Mouse (Mus musculus): ENCODE data around the gene Col19a1. TPM values are rescaled to one million over a fixed set of nuclear protein-coding genes. Genes with fewer than 3 reads are reported as not detected.

Col19a1 gene
- polyA plus RNA-seq, 1 experiment from 2014 or later, result 0.68 TPM

DNA sequence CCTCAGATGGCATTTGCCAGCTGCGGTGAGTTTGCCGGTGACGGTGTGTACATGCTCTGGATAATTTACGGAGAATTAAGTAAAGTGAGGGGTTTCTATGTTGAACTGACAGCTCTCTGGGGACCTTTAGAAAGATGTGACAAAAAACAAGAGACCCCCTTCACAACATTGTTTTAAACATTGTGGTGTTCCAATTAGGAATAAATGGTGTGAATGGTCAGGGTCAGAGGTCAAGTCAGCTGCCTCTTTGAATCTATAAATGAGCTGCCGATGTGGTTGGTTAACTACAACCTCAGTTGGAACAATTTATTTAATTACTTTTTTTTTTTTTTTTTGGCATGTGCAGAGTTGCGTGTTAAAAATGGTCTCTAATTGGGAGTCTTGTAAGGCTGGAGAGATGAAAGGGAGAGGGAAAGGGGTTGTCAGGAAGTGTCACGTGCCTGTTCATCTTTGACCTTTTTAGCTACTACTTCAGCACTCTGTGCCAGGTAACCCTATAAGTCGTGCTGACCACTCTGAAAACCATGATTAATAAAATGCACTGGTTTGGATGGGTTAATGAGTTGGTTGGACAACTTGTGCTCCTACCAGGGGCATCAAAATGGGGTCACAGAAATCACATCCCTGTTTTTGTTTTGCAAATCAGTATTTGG lies 347.1 kb downstream of the Col19a1 start:
- H3K9me3 ChIP-seq, result no peaks in the 10 kb centered on the region
- no peak; the same call in 1 of the 2 replicates for ATAC-seq (ENCODE audit: low FRiP score, low read depth)
- H3K4me3 ChIP-seq, result no peak overlapping the region
- whole genome bisulfite sequencing, result 33% methylated on average over 8 of the region's 8 CpGs
- H3K9ac ChIP-seq (replicated peaks), result no peak overlapping the region
- no peak overlapping the region for H3K4me2 ChIP-seq (replicated peaks)
- peaks cover 8% of the 10 kb centered on the region; the same call in 1 of the 2 replicates for H3K4me1 ChIP-seq
- no peak overlapping the region for H3K27ac ChIP-seq (replicated peaks)
- H3K27me3 ChIP-seq, result no peaks in the 10 kb centered on the region
- H3K36me3 ChIP-seq, result no peaks in the 10 kb centered on the region

DNA sequence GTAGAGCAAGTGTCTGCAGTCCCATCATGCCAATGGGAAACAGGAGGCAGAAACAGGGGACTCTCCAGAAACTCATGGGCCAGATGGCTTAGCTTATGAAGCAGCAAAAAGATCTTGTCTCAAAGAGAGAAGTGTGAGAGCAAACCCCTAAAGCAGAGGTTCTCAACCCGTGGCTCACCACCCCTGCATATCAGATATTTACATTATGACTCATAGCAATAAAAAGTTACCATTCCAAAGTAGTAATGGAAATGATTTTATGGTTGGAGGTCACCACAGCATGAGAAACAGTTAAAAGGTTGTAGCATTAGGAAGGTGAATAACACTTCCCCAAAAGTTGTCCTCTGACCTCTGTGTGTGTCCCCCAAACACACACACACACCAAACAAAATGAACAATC lies 350.9 kb downstream of the Col19a1 start:
- Histone ChIP-seq H3K4me2 (replicated peaks) (no peak overlapping the region), H3K27me3 (no peaks in the 10 kb centered on the region), H3K4me1 (peaks cover 11% of the 10 kb centered on the region; the same call in 1 of the 2 replicates), H3K36me3 (no peaks in the 10 kb centered on the region), H3K4me3 (no peak overlapping the region), H3K27ac (replicated peaks) (no peak overlapping the region), H3K9ac (replicated peaks) (no peak overlapping the region), H3K9me3 (no peaks in the 10 kb centered on the region)
- ATAC-seq (ENCODE audit: low FRiP score, low read depth), result no peak
- WGBS, result 71% methylated on average over 1 of the region's 1 CpGs

DNA sequence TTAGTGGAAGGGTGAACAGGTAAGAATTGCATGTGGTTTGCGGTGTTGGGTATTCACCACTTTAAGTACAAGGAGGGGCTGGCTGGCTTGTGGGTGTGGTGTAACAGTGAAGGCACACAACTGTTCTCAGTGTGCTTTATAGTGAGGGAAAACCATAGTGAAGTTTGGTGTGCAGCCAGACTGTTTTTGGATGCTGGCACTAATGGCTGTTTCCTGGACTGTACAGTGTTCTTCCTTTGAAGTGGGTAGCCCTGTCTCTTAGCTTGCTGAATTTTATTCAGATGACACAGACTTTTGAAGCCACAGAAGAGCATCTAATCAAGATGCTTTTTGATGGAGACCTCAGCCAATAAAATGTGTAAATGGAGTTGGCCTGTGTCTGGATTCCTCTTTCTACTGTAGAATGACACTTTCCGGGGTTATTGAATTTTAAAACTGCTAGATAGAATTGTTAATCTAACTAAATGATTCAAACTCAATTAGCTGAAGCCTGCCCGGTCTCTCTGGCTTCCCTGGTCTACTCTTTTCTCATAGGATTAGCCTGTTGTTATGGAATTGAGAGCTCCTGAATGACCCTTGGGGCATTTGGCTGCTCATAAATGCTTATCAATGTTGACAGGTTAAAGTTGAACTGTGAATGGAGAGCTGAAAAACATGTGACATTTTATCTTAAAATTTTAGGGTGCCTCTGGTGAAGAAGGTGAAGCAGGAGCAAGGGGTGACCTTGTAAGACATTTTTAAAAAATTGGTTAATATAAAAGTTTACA lies 355.6 kb downstream of the Col19a1 start:
- Histone ChIP-seq H3K36me3 (no peaks in the 10 kb centered on the region), H3K9ac (replicated peaks) (no peak overlapping the region), H3K4me2 (replicated peaks) (no peak overlapping the region), H3K27ac (replicated peaks) (no peak overlapping the region), H3K9me3 (no peaks in the 10 kb centered on the region), H3K27me3 (no peaks in the 10 kb centered on the region), H3K4me3 (no peak overlapping the region), H3K4me1 (peaks cover 9% of the 10 kb centered on the region; the same call in 1 of the 2 replicates)
- no peak for ATAC-seq (ENCODE audit: low FRiP score, low read depth)
- WGBS, result 55% methylated on average over 3 of the region's 3 CpGs

DNA sequence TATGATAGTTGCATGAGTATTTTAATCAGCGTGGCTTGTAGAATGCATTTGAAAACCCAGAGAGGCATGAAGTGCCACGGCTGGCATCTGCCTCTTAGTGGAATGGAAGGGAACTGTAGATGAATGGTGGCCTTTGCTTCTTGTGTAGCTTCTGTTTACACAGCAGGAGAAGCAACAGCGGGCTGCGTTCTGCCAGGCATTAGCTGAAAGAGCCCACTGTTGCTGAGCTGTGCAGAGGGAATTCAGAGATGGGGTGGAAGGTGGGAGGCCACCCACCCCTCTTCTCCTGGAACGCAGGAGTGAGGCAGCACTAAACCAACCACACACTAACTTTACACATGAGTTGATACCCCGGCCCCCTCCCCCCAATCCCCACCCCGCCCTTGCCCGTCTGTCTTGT lies 356.8 kb downstream of the Col19a1 start:
- 38% methylated on average over 8 of the region's 8 CpGs for WGBS
- ATAC-seq (ENCODE audit: low FRiP score, low read depth), result peak; percentile 54
- no peak overlapping the region for H3K27ac ChIP-seq (replicated peaks)
- H3K4me3 ChIP-seq, result no peak overlapping the region
- no peaks in the 10 kb centered on the region for H3K36me3 ChIP-seq
- no peaks in the 10 kb centered on the region for H3K9me3 ChIP-seq
- peaks cover 9% of the 10 kb centered on the region; the same call in 1 of the 2 replicates for H3K4me1 ChIP-seq
- no peak overlapping the region for H3K4me2 ChIP-seq (replicated peaks)
- no peak overlapping the region for H3K9ac ChIP-seq (replicated peaks)
- H3K27me3 ChIP-seq, result no peaks in the 10 kb centered on the region

DNA sequence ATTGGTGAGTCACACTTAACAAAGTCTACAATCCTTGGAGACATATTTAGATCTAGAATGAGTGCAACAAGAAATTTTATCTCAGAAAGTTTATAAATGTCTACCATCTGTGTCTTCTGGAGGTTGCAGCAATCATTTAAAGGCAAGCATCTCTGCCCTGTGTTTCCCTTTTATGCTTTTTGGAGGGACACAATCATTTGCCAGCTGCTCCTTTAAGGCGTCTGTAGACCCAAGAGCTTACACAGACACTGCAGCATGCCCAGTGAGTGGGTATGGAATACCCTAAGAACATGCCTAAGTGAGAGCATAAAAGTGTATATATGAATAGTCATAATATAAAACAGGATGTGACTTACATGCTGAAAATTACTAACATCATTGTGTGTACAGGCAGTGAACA lies 357.7 kb downstream of the Col19a1 start:
- H3K36me3 ChIP-seq, result no peaks in the 10 kb centered on the region
- H3K4me1 ChIP-seq, result peaks cover 9% of the 10 kb centered on the region; the same call in 1 of the 2 replicates
- no peak overlapping the region for H3K4me2 ChIP-seq (replicated peaks)
- no peak for ATAC-seq (ENCODE audit: low FRiP score, low read depth)
- 80% methylated on average over 1 of the region's 1 CpGs for WGBS
- H3K9me3 ChIP-seq, result no peaks in the 10 kb centered on the region
- H3K9ac ChIP-seq (replicated peaks), result no peak overlapping the region
- no peak overlapping the region for H3K4me3 ChIP-seq
- no peak overlapping the region for H3K27ac ChIP-seq (replicated peaks)
- no peaks in the 10 kb centered on the region for H3K27me3 ChIP-seq

DNA sequence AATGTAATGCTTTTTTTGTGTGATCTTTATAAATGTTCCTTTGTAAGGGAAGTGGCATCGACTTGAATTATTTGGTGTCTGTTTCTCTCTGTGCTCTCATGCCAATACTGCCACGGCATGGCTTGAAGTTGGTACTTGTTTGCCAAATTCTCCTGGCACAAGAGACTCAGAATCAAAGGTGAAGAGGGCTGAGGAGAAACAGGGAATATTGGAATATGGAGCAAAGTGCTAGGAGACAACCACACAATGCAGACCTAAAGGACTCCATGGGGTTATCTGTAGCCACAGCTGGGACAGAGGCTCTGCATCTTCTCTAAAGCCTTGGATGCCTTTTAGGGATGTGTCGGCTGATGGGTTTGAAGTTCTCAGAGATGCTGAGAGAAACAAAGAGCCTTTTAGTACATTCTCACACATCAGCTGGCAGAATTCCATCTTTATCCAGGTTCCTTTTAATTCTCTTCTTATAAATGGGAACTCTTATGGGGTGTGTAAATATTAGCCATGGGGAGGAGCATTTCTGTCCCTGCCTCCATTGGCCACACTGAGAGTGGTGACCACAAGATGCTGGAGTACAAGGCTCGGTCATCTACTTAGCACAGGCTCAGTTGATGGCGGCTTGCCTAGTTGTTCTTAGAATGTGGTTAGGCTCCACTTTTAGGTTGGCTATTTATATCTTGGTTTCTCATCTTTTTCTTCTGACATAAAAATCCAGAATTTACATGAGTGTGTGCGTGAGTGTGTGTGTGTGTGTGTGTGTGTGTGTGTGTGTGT lies 360.1 kb downstream of the Col19a1 start:
- Histone ChIP-seq H3K9ac (replicated peaks) (no peak overlapping the region), H3K27me3 (no peaks in the 10 kb centered on the region), H3K36me3 (no peaks in the 10 kb centered on the region), H3K4me1 (0 out of 2 replicates have a peak, but pooled peaks cover 5% of the 10 kb centered on the region), H3K4me3 (no peak overlapping the region), H3K27ac (replicated peaks) (no peak overlapping the region), H3K4me2 (replicated peaks) (no peak overlapping the region), H3K9me3 (no peaks in the 10 kb centered on the region)
- 90% methylated on average over 6 of the region's 6 CpGs for WGBS
- ATAC-seq (ENCODE audit: low FRiP score, low read depth), result no peak

DNA sequence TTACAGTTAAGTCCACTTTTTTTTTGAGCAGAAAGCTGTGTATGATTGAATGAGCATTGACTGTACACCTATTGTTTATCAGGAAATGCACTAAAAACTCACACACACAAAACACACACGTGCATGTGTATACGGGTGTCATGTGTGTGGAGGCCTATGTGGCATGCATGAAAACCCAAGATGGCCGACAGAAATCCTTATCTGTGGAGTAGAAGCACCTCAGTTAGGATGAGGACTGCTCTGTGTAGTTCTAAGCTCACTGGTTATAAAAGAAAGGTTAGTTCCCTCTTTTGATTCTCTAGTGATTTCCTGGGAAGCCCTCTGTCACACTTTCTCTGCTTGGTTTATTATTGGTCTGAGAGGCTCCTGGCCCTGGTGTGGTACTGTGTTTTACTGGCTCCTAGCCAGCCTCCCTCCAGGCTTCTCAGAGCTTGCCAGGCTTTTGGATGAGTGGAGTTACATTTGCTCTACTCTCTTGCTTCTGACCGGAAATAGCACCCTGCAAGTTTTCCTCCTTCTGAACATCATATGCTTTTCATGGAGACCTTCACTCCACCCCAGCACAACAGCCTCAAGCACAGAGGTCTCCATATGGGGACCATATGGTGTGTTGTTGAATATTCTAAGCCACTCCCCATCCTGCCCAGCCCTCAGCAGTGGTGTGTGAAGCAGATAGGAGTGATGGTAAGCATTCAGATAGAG lies 361.3 kb downstream of the Col19a1 start:
- no peak for ATAC-seq (ENCODE audit: low FRiP score, low read depth)
- Histone ChIP-seq H3K27me3 (no peaks in the 10 kb centered on the region), H3K36me3 (no peaks in the 10 kb centered on the region), H3K4me3 (no peak overlapping the region), H3K4me2 (replicated peaks) (no peak overlapping the region), H3K9me3 (no peaks in the 10 kb centered on the region), H3K27ac (replicated peaks) (no peak overlapping the region), H3K4me1 (0 out of 2 replicates have a peak, but pooled peaks cover 5% of the 10 kb centered on the region), H3K9ac (replicated peaks) (no peak overlapping the region)
- 87% methylated on average over 4 of the region's 4 CpGs for WGBS

DNA sequence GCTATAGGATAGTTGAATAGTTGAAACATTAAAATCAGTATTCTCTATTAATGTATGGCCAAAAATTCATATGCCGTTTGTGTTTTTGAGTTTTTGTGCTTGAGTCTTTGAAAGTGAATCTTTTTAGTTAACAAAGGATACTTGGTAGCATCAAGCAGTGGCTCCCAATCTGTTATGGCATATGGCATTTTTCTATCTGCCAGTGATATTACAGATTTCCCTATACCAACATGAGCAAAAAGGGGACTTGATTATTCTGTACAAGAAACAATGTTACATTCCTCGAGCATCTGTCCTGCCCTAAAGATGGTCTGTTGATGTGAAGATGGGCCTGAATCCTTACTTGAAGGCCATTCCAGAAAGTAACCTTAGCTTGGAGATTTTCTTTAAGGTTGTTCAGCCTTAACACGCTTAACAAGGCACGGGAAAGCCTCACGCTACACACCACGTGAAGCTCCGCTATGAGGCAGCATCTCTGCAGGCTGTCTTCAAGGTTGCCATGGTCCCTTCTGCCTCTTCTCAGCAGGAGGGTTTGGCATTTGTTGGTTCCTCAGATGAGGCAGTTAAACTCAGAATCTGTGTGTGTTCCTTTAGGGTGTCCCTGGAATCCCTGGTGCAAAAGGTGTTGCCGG lies 364.2 kb downstream of the Col19a1 start:
- 84% methylated on average over 8 of the region's 8 CpGs for whole genome bisulfite sequencing
- no peak for ATAC-seq (ENCODE audit: low FRiP score, low read depth)
- Histone ChIP-seq H3K9ac (replicated peaks) (no peak overlapping the region), H3K4me2 (replicated peaks) (no peak overlapping the region), H3K4me1 (no peaks in the 10 kb centered on the region), H3K4me3 (no peak overlapping the region), H3K36me3 (no peaks in the 10 kb centered on the region), H3K27me3 (no peaks in the 10 kb centered on the region), H3K9me3 (no peaks in the 10 kb centered on the region), H3K27ac (replicated peaks) (no peak overlapping the region)

DNA sequence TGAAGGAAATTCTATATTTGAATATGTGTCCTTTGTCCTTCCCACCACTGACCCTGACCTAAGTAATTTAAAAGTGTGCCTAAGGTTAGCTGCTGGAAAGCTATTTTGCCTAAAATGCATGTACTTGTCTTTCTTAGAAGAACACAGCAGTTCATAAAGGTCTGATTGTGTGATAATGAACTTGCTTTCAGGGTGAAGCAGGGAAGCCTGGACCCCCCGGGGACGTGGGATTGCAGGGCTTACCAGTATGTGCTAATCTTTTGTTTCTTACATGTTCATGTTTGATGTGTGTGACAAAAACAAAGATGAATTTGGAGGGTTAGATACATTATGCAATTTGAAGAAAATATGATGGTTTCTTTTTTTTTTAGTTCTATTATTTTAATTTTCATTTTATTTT lies 365.0 kb downstream of the Col19a1 start:
- Histone ChIP-seq H3K4me3 (no peak overlapping the region), H3K4me2 (replicated peaks) (no peak overlapping the region), H3K27ac (replicated peaks) (no peak overlapping the region), H3K9me3 (no peaks in the 10 kb centered on the region), H3K4me1 (no peaks in the 10 kb centered on the region), H3K36me3 (no peaks in the 10 kb centered on the region), H3K27me3 (no peaks in the 10 kb centered on the region), H3K9ac (replicated peaks) (no peak overlapping the region)
- 88% methylated on average over 2 of the region's 2 CpGs for WGBS
- no peak for ATAC-seq (ENCODE audit: low FRiP score, low read depth)

DNA sequence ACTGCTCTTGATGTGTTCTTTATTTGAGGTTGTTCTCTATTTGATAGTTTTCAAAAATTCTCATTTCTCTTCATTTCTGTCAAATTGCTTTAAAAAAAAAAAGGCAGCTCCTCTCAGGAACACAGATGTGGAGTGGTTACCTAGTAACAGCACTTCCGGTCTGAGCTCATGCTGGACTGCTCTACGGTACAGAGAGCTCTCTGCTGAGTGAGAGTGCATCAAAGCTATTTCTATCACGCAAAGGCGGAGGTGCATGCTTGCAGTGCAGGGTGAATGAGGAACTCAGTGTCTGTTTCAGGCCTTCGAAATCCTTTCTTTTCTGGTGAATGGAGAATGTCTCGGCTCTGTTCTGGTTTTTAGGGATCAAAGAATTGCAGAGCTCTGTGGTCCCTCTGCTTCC lies 368.2 kb downstream of the Col19a1 start:
- no peak overlapping the region for H3K4me3 ChIP-seq
- H3K9me3 ChIP-seq, result no peaks in the 10 kb centered on the region
- H3K4me2 ChIP-seq (replicated peaks), result no peak overlapping the region
- H3K9ac ChIP-seq (replicated peaks), result no peak overlapping the region
- no peaks in the 10 kb centered on the region for H3K27me3 ChIP-seq
- no peak overlapping the region for H3K27ac ChIP-seq (replicated peaks)
- no peaks in the 10 kb centered on the region for H3K36me3 ChIP-seq
- no peaks in the 10 kb centered on the region for H3K4me1 ChIP-seq
- ATAC-seq (ENCODE audit: low FRiP score, low read depth), result peak; percentile 69; the same call in 1 of the 2 replicates
- WGBS, result 28% methylated on average over 6 of the region's 6 CpGs

Data from midbrain, embryonic 12.5 days (tissue).